Comparison of ENCODE assay signal across 8 mouse cellular contexts in the genomic region with DNA sequence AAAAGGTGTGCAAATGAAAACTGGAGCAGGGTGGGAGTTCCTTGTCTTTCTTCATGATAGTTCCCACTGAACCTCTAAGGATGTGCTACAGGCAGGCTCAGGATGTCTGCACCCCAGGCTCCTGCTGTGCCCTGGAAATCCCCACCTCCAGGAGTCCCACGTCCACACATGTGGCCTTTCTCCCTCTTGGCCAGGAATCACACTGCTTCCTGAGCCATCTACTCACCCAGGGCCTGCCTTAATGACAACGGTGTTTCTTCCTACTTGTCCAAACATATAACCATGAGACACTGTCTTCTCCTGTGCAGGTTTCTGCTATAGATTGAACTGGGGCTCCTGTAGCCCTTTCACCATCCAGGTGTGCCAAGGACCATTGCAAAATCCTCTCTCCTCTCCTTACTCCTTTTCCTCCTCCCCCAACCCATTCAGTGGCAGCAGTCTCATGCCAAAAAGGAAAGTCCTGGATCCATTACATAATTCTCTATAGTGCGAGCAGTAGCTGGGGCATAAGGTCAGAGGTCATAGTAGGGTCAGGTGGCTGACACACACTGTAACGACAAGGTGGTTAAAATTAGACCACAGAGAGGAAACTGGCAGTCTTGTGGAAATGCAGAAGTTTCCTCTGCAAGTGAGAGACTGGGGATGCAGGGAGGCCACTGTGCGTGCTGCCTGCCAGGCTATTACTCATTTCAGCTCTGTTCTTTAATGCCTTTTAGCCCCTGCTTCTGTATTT. TPM values are rescaled to one million over a fixed set of nuclear protein-coding genes. Genes with fewer than 3 reads are reported as not detected.
DNase-seq lines count a peak whose midpoint lies in the region; ATAC-seq and TF ChIP-seq lines count a peak whose summit lies in the region.

No protein-coding gene starts in this region.

- 40% methylated on average over 5 of the region's 5 CpGs for WGBS in stomach, embryonic 15.5 days
- WGBS in stomach, postnatal 0 days = 54% methylated on average over 5 of the region's 5 CpGs
- WGBS in heart, embryonic 11.5 days (ENCODE audit: insufficient replicate concordance) = 37% methylated on average over 5 of the region's 5 CpGs
- WGBS in limb, embryonic 14.5 days = 48% methylated on average over 5 of the region's 5 CpGs
- 64% methylated on average over 5 of the region's 5 CpGs for WGBS in hindbrain, embryonic 13.5 days

- no peak for DNase-seq in stomach, postnatal 0 days (ENCODE audit: low spot score)
- peak; percentile 57 for DNase-seq in limb, embryonic 14.5 days (ENCODE audit: low spot score)
- DNase-seq in splenic B cell, adult 2 months (ENCODE audit: low read depth, low spot score) = peak; percentile 71
- no peak for DNase-seq in Muller cell, postnatal 12 days (ENCODE audit: inconsistent ontology term)
- no peak for DNase-seq in frontal cortex, adult 2 months (ENCODE audit: extremely low spot score in 1 of 2, low spot score in 1 of 2)

- no peaks in the 10 kb centered on the region for H3K36me3 ChIP-seq in stomach, embryonic 15.5 days
- no peaks in the 10 kb centered on the region for H3K36me3 ChIP-seq in stomach, postnatal 0 days (ENCODE audit: control insufficient read depth, insufficient read depth, low read length)
- no peaks in the 10 kb centered on the region for H3K36me3 ChIP-seq in heart, embryonic 11.5 days (ENCODE audit: control insufficient read depth, insufficient read depth, low read length)
- peaks cover 2% of the 10 kb centered on the region; the same call in 1 of the 2 replicates for H3K36me3 ChIP-seq in limb, embryonic 14.5 days (ENCODE audit: control insufficient read depth, insufficient read depth, low read length)
- H3K36me3 ChIP-seq in splenic B cell, adult 2 months (ENCODE audit: control insufficient read depth, insufficient read depth, low read length, poor library complexity, severe bottlenecking) = no peaks in the 10 kb centered on the region; the same call in 1 of the 2 replicates
- H3K36me3 ChIP-seq in hindbrain, embryonic 13.5 days = no peaks in the 10 kb centered on the region; the same call in 1 of the 2 replicates

- no peak for TF ChIP-seq EP300 in stomach, postnatal 0 days (optimal IDR thresholded peaks at IDR 0.05)

- H3K9me3 ChIP-seq in stomach, embryonic 15.5 days = no peaks in the 10 kb centered on the region
- no peaks in the 10 kb centered on the region for H3K9me3 ChIP-seq in stomach, postnatal 0 days (ENCODE audit: control insufficient read depth, low read length)
- no peaks in the 10 kb centered on the region for H3K9me3 ChIP-seq in heart, embryonic 11.5 days (replicated peaks; ENCODE audit: control insufficient read depth, low read length)
- no peaks in the 10 kb centered on the region for H3K9me3 ChIP-seq in limb, embryonic 14.5 days (ENCODE audit: control insufficient read depth, low read length)
- H3K9me3 ChIP-seq in hindbrain, embryonic 13.5 days = no peaks in the 10 kb centered on the region

- H3K27ac ChIP-seq in stomach, embryonic 15.5 days = peak overlapping the region; percentile 19
- no peak overlapping the region for H3K27ac ChIP-seq in stomach, postnatal 0 days (replicated peaks)
- H3K27ac ChIP-seq in heart, embryonic 11.5 days (ENCODE audit: low read depth, low read length) = 0 out of 2 replicates have a peak overlapping the region, but pooled peaks have one; percentile 47
- H3K27ac ChIP-seq in limb, embryonic 14.5 days (replicated peaks; ENCODE audit: low read depth, low read length) = no peak overlapping the region
- no peak overlapping the region; the same call in 1 of the 2 replicates for H3K27ac ChIP-seq in hindbrain, embryonic 13.5 days

- H3K4me1 ChIP-seq in stomach, embryonic 15.5 days = peaks cover 57% of the 10 kb centered on the region
- H3K4me1 ChIP-seq in stomach, postnatal 0 days (replicated peaks; ENCODE audit: control insufficient read depth, insufficient read depth) = peaks cover 8% of the 10 kb centered on the region
- peaks cover 60% of the 10 kb centered on the region for H3K4me1 ChIP-seq in heart, embryonic 11.5 days (ENCODE audit: control insufficient read depth, insufficient read depth, low read length)
- peaks cover 76% of the 10 kb centered on the region for H3K4me1 ChIP-seq in limb, embryonic 14.5 days (ENCODE audit: control insufficient read depth, insufficient read depth, low read length)
- peaks cover 65% of the 10 kb centered on the region for H3K4me1 ChIP-seq in hindbrain, embryonic 13.5 days (replicated peaks)

- no peak for TF ChIP-seq CTCF in stomach, postnatal 0 days (IDR thresholded peaks at IDR 0.05; ENCODE audit: low read depth)

- H3K4me2 ChIP-seq in stomach, embryonic 15.5 days = no peak overlapping the region
- H3K4me2 ChIP-seq in stomach, postnatal 0 days (replicated peaks; ENCODE audit: low read depth) = no peak overlapping the region
- 0 out of 2 replicates have a peak overlapping the region, but pooled peaks have one; percentile 18 for H3K4me2 ChIP-seq in heart, embryonic 11.5 days
- no peak overlapping the region for H3K4me2 ChIP-seq in limb, embryonic 14.5 days (replicated peaks; ENCODE audit: low read depth, low read length, severe bottlenecking)
- H3K4me2 ChIP-seq in hindbrain, embryonic 13.5 days = no peak overlapping the region

- no peaks in the 10 kb centered on the region for H3K27me3 ChIP-seq in stomach, embryonic 15.5 days (replicated peaks)
- no peaks in the 10 kb centered on the region for H3K27me3 ChIP-seq in stomach, postnatal 0 days (ENCODE audit: control insufficient read depth, insufficient read depth, low read length)
- H3K27me3 ChIP-seq in heart, embryonic 11.5 days (ENCODE audit: control insufficient read depth, insufficient read depth, low read length) = no peaks in the 10 kb centered on the region
- H3K27me3 ChIP-seq in limb, embryonic 14.5 days (ENCODE audit: control insufficient read depth, insufficient read depth, low read length) = no peaks in the 10 kb centered on the region
- no peaks in the 10 kb centered on the region for H3K27me3 ChIP-seq in splenic B cell, adult 2 months (ENCODE audit: control insufficient read depth, insufficient read depth, low read length, poor library complexity, severe bottlenecking)
- no peaks in the 10 kb centered on the region for H3K27me3 ChIP-seq in hindbrain, embryonic 13.5 days

- no peak for ATAC-seq in stomach, embryonic 15.5 days (ENCODE audit: insufficient read depth, low FRiP score, low read depth)
- ATAC-seq in stomach, postnatal 0 days (ENCODE audit: low FRiP score, low TSS enrichment) = no peak
- no peak for ATAC-seq in heart, embryonic 11.5 days (replicated peaks; ENCODE audit: insufficient number of reproducible peaks, low FRiP score, low TSS enrichment)
- ATAC-seq in limb, embryonic 14.5 days (ENCODE audit: low FRiP score, low read depth) = no peak
- ATAC-seq in hindbrain, embryonic 13.5 days (ENCODE audit: low FRiP score) = no peak

- no peak for TF ChIP-seq POLR2A in limb, embryonic 14.5 days (IDR thresholded peaks at IDR 0.05; ENCODE audit: borderline replicate concordance, extremely low read depth, insufficient read depth, insufficient read length)

- no peak overlapping the region for H3K4me3 ChIP-seq in stomach, embryonic 15.5 days (replicated peaks)
- H3K4me3 ChIP-seq in stomach, postnatal 0 days (ENCODE audit: low read depth, low read length) = no peak overlapping the region
- no peak overlapping the region for H3K4me3 ChIP-seq in heart, embryonic 11.5 days (ENCODE audit: low read depth, low read length)
- no peak overlapping the region for H3K4me3 ChIP-seq in limb, embryonic 14.5 days (replicated peaks; ENCODE audit: low read length)
- H3K4me3 ChIP-seq in hindbrain, embryonic 13.5 days = no peak overlapping the region

- no peak overlapping the region for H3K9ac ChIP-seq in stomach, embryonic 15.5 days
- H3K9ac ChIP-seq in stomach, postnatal 0 days (ENCODE audit: low read length) = no peak overlapping the region
- H3K9ac ChIP-seq in heart, embryonic 11.5 days (ENCODE audit: low read depth, low read length) = no peak overlapping the region
- H3K9ac ChIP-seq in limb, embryonic 14.5 days (ENCODE audit: low read depth, low read length, severe bottlenecking) = no peak overlapping the region
- H3K9ac ChIP-seq in hindbrain, embryonic 13.5 days = no peak overlapping the region

RNA-seq across cellular contexts. Expression of a gene that starts 32.5 kb away (rescaled TPM):
- polyA plus RNA-seq in stomach, embryonic 15.5 days (2015; fragmentation: Nextera tagmentation; extraction: Ambion mirVana) = 25.3 and 28.0 TPM in 2 replicates
- polyA plus RNA-seq in stomach, postnatal 0 days (2015; fragmentation: Nextera tagmentation; extraction: Ambion mirVana) = 6.6 and 8.2 TPM in 2 replicates
- 2.5 and 3.0 TPM in 2 replicates for polyA plus RNA-seq in heart, embryonic 11.5 days (2014; fragmentation: Nextera tagmentation; extraction: Ambion mirVana)
- 90.8 and 125 TPM in 2 replicates for polyA plus RNA-seq in limb, embryonic 14.5 days (2012; rRNA removed)
- 21.4 and 24.6 TPM in 2 replicates for polyA plus RNA-seq in limb, embryonic 14.5 days (2014; fragmentation: Nextera tagmentation; extraction: Ambion mirVana)
- 3.4 TPM in 2 replicates for polyA plus RNA-seq in hindbrain, embryonic 13.5 days (2015; fragmentation: Nextera tagmentation; extraction: Ambion mirVana)
- 4.1 and 4.2 TPM in 2 replicates for polyA plus RNA-seq in frontal cortex, adult 2 months (2012; rRNA removed)

RNA-seq across cellular contexts. Expression of a gene that starts 41.8 kb away (rescaled TPM):
- polyA plus RNA-seq in stomach, embryonic 15.5 days (2015; fragmentation: Nextera tagmentation; extraction: Ambion mirVana) = 21.0 and 22.2 TPM in 2 replicates
- 19.3 and 20.2 TPM in 2 replicates for polyA plus RNA-seq in stomach, postnatal 0 days (2015; fragmentation: Nextera tagmentation; extraction: Ambion mirVana)
- polyA plus RNA-seq in heart, embryonic 11.5 days (2014; fragmentation: Nextera tagmentation; extraction: Ambion mirVana) = 23.4 and 24.6 TPM in 2 replicates
- 22.5 and 25.0 TPM in 2 replicates for polyA plus RNA-seq in limb, embryonic 14.5 days (2012; rRNA removed)
- 29.8 and 30.3 TPM in 2 replicates for polyA plus RNA-seq in limb, embryonic 14.5 days (2014; fragmentation: Nextera tagmentation; extraction: Ambion mirVana)
- 17.0 and 18.2 TPM in 2 replicates for polyA plus RNA-seq in hindbrain, embryonic 13.5 days (2015; fragmentation: Nextera tagmentation; extraction: Ambion mirVana)
- 17.3 and 18.5 TPM in 2 replicates for polyA plus RNA-seq in frontal cortex, adult 2 months (2012; rRNA removed)

RNA-seq across cellular contexts. Expression of a gene that starts 54.2 kb away (rescaled TPM):
- 18.4 and 21.3 TPM in 2 replicates for polyA plus RNA-seq in stomach, embryonic 15.5 days (2015; fragmentation: Nextera tagmentation; extraction: Ambion mirVana)
- polyA plus RNA-seq in stomach, postnatal 0 days (2015; fragmentation: Nextera tagmentation; extraction: Ambion mirVana) = 15.2 and 15.8 TPM in 2 replicates
- 16.5 and 21.0 TPM in 2 replicates for polyA plus RNA-seq in heart, embryonic 11.5 days (2014; fragmentation: Nextera tagmentation; extraction: Ambion mirVana)
- 30.0 and 46.6 TPM in 2 replicates for polyA plus RNA-seq in limb, embryonic 14.5 days (2012; rRNA removed)
- 23.1 and 25.5 TPM in 2 replicates for polyA plus RNA-seq in limb, embryonic 14.5 days (2014; fragmentation: Nextera tagmentation; extraction: Ambion mirVana)
- 14.4 and 15.5 TPM in 2 replicates for polyA plus RNA-seq in hindbrain, embryonic 13.5 days (2015; fragmentation: Nextera tagmentation; extraction: Ambion mirVana)
- polyA plus RNA-seq in frontal cortex, adult 2 months (2012; rRNA removed) = 21.2 and 22.2 TPM in 2 replicates

RNA-seq across cellular contexts. Expression of a gene that starts 56.8 kb away (rescaled TPM):
- 2.2 and 2.3 TPM in 2 replicates for polyA plus RNA-seq in stomach, embryonic 15.5 days (2015; fragmentation: Nextera tagmentation; extraction: Ambion mirVana)
- 2.1 and 2.9 TPM in 2 replicates for polyA plus RNA-seq in stomach, postnatal 0 days (2015; fragmentation: Nextera tagmentation; extraction: Ambion mirVana)
- 12.7 and 16.8 TPM in 2 replicates for polyA plus RNA-seq in heart, embryonic 11.5 days (2014; fragmentation: Nextera tagmentation; extraction: Ambion mirVana)
- polyA plus RNA-seq in limb, embryonic 14.5 days (2012; rRNA removed) = 3.4 and 3.9 TPM in 2 replicates
- 4.4 and 5.3 TPM in 2 replicates for polyA plus RNA-seq in limb, embryonic 14.5 days (2014; fragmentation: Nextera tagmentation; extraction: Ambion mirVana)
- 6.2 and 8.0 TPM in 2 replicates for polyA plus RNA-seq in hindbrain, embryonic 13.5 days (2015; fragmentation: Nextera tagmentation; extraction: Ambion mirVana)
- polyA plus RNA-seq in frontal cortex, adult 2 months (2012; rRNA removed) = 25.3 and 28.1 TPM in 2 replicates

Comparison
In these comparisons a context has a peak if more than half of its experiments do, and no peak if none do; other contexts are left out.
1. H3K27ac ChIP-seq: peak in stomach, embryonic 15.5 days (single experiment) and heart, embryonic 11.5 days (single experiment); none in stomach, postnatal 0 days (single experiment), limb, embryonic 14.5 days (single experiment) and hindbrain, embryonic 13.5 days (single experiment).
2. DNase-seq: peak in limb, embryonic 14.5 days (single experiment) and splenic B cell, adult 2 months (single experiment); none in stomach, postnatal 0 days (single experiment), Muller cell, postnatal 12 days (single experiment) and frontal cortex, adult 2 months (0 of 2).